Mouse (Mus musculus): Measurements from ENCODE around the gene Lpar1.

Gene Lpar1

GRCm38 (mm10) chr4:58469651-58470592 is 83.8 kb downstream of the Lpar1 start:
- in situ Hi-C loops (cut with MboI; ENCODE audit: unreplicated experiment in 2 of 2), result no loop called here

GRCm38 (mm10) chr4:58469035-58469434 is 84.7 kb downstream of the Lpar1 start:
- in situ Hi-C loops (cut with MboI; ENCODE audit: unreplicated experiment in 2 of 2), result no loop called here

GRCm38 (mm10) chr4:58465586-58465985 is 88.1 kb downstream of the Lpar1 start:
- in situ Hi-C loops (cut with MboI; ENCODE audit: unreplicated experiment in 2 of 2), result no loop called here

- in situ Hi-C loops (cut with MboI; ENCODE audit: unreplicated experiment in 2 of 2), result no loop called here
Observed at GRCm38 (mm10) chr4:58464390-58465164, 89.1 kb downstream of the Lpar1 start.

- in situ Hi-C loops (cut with MboI; ENCODE audit: unreplicated experiment in 2 of 2), result no loop called here
Observed at GRCm38 (mm10) chr4:58462990-58463389, 90.7 kb downstream of the Lpar1 start.

- in situ Hi-C loops (cut with MboI; ENCODE audit: unreplicated experiment in 2 of 2), result no loop called here
Observed at GRCm38 (mm10) chr4:58462586-58462985, 91.1 kb downstream of the Lpar1 start.

GRCm38 (mm10) chr4:58453334-58453733 is 100.4 kb downstream of the Lpar1 start:
- in situ Hi-C loops (cut with MboI; ENCODE audit: unreplicated experiment in 2 of 2), result no loop called here

- in situ Hi-C loops (cut with MboI; ENCODE audit: unreplicated experiment in 2 of 2), result no loop called here
Observed at GRCm38 (mm10) chr4:58448825-58449224, 104.9 kb downstream of the Lpar1 start.

GRCm38 (mm10) chr4:58447841-58448240 is 105.9 kb downstream of the Lpar1 start:
- in situ Hi-C loops (cut with MboI; ENCODE audit: unreplicated experiment in 2 of 2), result no loop called here

GRCm38 (mm10) chr4:58445846-58446245 is 107.9 kb downstream of the Lpar1 start:
- in situ Hi-C loops (cut with MboI; ENCODE audit: unreplicated experiment in 2 of 2), result no loop called here

GRCm38 (mm10) chr4:58442338-58442737 is 111.4 kb downstream of the Lpar1 start:
- in situ Hi-C loops (cut with MboI; ENCODE audit: unreplicated experiment in 2 of 2), result no loop called here

GRCm38 (mm10) chr4:58438654-58439053 is 115.0 kb downstream of the Lpar1 start:
- in situ Hi-C loops (cut with MboI; ENCODE audit: unreplicated experiment in 2 of 2), result no loop called here

GRCm38 (mm10) chr4:58437271-58437670 is 116.4 kb downstream of the Lpar1 start:
- in situ Hi-C loops (cut with MboI; ENCODE audit: unreplicated experiment in 2 of 2), result no loop called here

- in situ Hi-C loops (cut with MboI; ENCODE audit: unreplicated experiment in 2 of 2), result loop anchor here (5.0 to 25.0 kb wide), 6 partner anchors 41 to 571 kb away; partner anchors contain the start of genes Dnajc25 (in 2 of the 2) and Ptgr1 (in 1 of the 2)
Observed at GRCm38 (mm10) chr4:58423276-58423930, 130.3 kb downstream of the Lpar1 start.

GRCm38 (mm10) chr4:58419225-58419624 is 134.5 kb downstream of the Lpar1 start:
- in situ Hi-C loops (cut with MboI; ENCODE audit: unreplicated experiment in 2 of 2), result loop anchor here in 1 of 2 experiments (25.0 kb wide), 1 partner anchor 568 kb away; the partner anchor contains the start of genes Dnajc25 and Ptgr1

GRCm38 (mm10) chr4:58417319-58417718 is 136.4 kb downstream of the Lpar1 start:
- in situ Hi-C loops (cut with MboI; ENCODE audit: unreplicated experiment in 2 of 2), result loop anchor here in 1 of 2 experiments (25.0 kb wide), 1 partner anchor 570 kb away; the partner anchor contains the start of genes Dnajc25 and Ptgr1

GRCm38 (mm10) chr4:58415537-58415936 is 138.2 kb downstream of the Lpar1 start:
- in situ Hi-C loops (cut with MboI; ENCODE audit: unreplicated experiment in 2 of 2), result loop anchor here in 1 of 2 experiments (25.0 kb wide), 1 partner anchor 572 kb away; the partner anchor contains the start of genes Dnajc25 and Ptgr1

- in situ Hi-C loops (cut with MboI; ENCODE audit: unreplicated experiment in 2 of 2), result loop anchor here in 1 of 2 experiments (25.0 kb wide), 1 partner anchor 574 kb away; the partner anchor contains the start of genes Dnajc25 and Ptgr1
Observed at GRCm38 (mm10) chr4:58413188-58414185, 140.2 kb downstream of the Lpar1 start.

- in situ Hi-C loops (cut with MboI; ENCODE audit: unreplicated experiment in 2 of 2), result loop anchor here in 1 of 2 experiments (25.0 kb wide), 1 partner anchor 585 kb away; the partner anchor contains the start of genes Dnajc25 and Ptgr1
Observed at GRCm38 (mm10) chr4:58401973-58402501, 151.7 kb downstream of the Lpar1 start.
